Mouse (Mus musculus) central nervous system, embryonic 18 days (tissue): Measurements from ENCODE around the gene Ms4a4b. TPM values are rescaled to one million over a fixed set of nuclear protein-coding genes. Genes with fewer than 3 reads are reported as not detected.

Source experiments
- polyA plus RNA-seq: library from polyadenylated mRNA; depleted of rRNA; stranded (reverse); fragments of >200 nt; gene quantifications from 2 replicates; pipeline ENCODE4 v1.2.3, GENCODE M21; 2012; rRNA removed

Gene Ms4a4b
- 0.09 TPM in 1 of 2 replicates, not detected in the other for polyA plus RNA-seq

GRCm38 (mm10) chr19:11443338-11443737, at the start of gene Ms4a4b:
Gene Ms4a4b (plus strand): TSS chr19:11443553.

GRCm38 (mm10) chr19:11404527-11404926, 38.8 kb upstream of the Ms4a4b start, which contains the start of gene Ms4a4c:
Gene Ms4a4c (plus strand): TSS chr19:11404770.

DNA sequence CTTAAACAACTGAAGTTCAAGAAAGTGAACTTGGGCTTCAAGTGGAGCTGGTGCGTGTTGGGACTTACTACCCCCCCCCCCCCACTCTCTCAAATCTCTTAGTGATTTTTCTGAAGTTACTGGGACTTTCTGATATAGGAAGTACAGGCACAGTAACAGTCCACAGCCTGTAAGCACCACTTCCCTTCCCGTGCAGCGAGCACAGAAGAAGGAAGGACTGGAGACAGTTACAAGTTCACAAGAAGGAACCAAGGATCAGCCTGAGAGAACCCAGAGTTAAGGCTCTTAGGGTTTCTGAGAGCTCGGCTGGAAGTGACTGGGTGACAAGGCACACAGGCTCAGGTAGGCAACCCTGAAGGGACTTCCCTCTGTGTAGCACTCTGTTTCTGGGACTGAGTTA, 25.9 kb downstream of the Ms4a4b start, which contains the start of gene Ms4a6c:
Ms4a6c (plus strand) TSS at position 152 of the 400 bp plus-strand sequence.

DNA sequence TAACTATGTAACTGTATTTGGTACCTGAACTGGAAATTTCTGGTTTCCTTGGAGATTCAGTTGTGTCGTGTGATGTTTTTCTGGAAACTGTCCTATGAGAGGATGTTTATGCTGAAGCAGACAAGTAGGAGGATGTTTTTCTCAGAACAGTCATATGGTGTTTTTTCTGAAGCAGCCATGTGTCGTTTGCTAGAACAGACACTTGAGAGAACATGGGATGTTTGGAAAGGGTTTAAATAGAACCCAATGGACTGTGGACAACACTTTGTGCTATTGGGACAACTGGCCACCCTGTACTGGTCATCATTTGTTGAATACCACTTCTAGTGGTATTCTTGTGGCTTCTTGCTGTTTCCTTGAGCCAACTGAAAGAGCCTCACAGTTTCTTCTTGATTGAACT, 42.4 kb downstream of the Ms4a4b start, which contains the start of gene Gm8369:
Gm8369 (plus strand) TSS at position 193 of the 400 bp plus-strand sequence.

GRCm38 (mm10) chr19:11516246-11516645, 72.9 kb downstream of the Ms4a4b start, which contains the start of gene Ms4a6b:
Gene Ms4a6b (plus strand): TSS chr19:11516512.

Other genes starting within 250 kb of the Ms4a4b start
- not detected in 2 replicates for gene Ms4a13, start 246.8 kb upstream of the Ms4a4b start, polyA plus RNA-seq
- not detected in 2 replicates for gene Ms4a12, start 211.1 kb upstream of the Ms4a4b start, polyA plus RNA-seq
- 0.03 and 0.04 TPM in 2 replicates for gene Ms4a1, start 177.3 kb upstream of the Ms4a4b start, polyA plus RNA-seq
- gene Ms4a5, start 159.7 kb upstream of the Ms4a4b start, polyA plus RNA-seq, result not detected in 2 replicates
- 0.12 and 0.13 TPM in 2 replicates for gene Ms4a14, start 129.1 kb upstream of the Ms4a4b start, polyA plus RNA-seq
- 1.4 and 1.5 TPM in 2 replicates for gene Ms4a7, start 107.4 kb upstream of the Ms4a4b start, polyA plus RNA-seq
- gene Ms4a4a, start 68.0 kb upstream of the Ms4a4b start, polyA plus RNA-seq, result 0.16 and 0.26 TPM in 2 replicates
- 0.03 TPM in 1 of 2 replicates, not detected in the other for gene Ms4a4c, start 38.8 kb upstream of the Ms4a4b start, polyA plus RNA-seq
- 1.3 and 1.4 TPM in 2 replicates for gene Ms4a6c, start 25.8 kb downstream of the Ms4a4b start, polyA plus RNA-seq
- 0.08 TPM in 1 of 2 replicates, not detected in the other for gene Gm8369, start 42.4 kb downstream of the Ms4a4b start, polyA plus RNA-seq
- 1.4 and 1.8 TPM in 2 replicates for gene Ms4a6b, start 73.0 kb downstream of the Ms4a4b start, polyA plus RNA-seq
- 0.14 TPM in 1 of 2 replicates, not detected in the other for gene Ms4a4d, start 93.2 kb downstream of the Ms4a4b start, polyA plus RNA-seq
- gene Ms4a6d, start 161.3 kb downstream of the Ms4a4b start, polyA plus RNA-seq, result 0.87 and 1.7 TPM in 2 replicates
- gene Ms4a2, start 180.2 kb downstream of the Ms4a4b start, polyA plus RNA-seq, result 0.08 and 0.11 TPM in 2 replicates
- gene Ms4a3, start 197.3 kb downstream of the Ms4a4b start, polyA plus RNA-seq, result 0.17 TPM in 1 of 2 replicates, not detected in the other
- gene Oosp2, start 217.0 kb downstream of the Ms4a4b start, polyA plus RNA-seq, result not detected in 2 replicates
- gene Oosp1, start 247.6 kb downstream of the Ms4a4b start, polyA plus RNA-seq, result not detected in 2 replicates